Comparison of ENCODE assay signal across 23 mouse cellular contexts in the genomic region with DNA sequence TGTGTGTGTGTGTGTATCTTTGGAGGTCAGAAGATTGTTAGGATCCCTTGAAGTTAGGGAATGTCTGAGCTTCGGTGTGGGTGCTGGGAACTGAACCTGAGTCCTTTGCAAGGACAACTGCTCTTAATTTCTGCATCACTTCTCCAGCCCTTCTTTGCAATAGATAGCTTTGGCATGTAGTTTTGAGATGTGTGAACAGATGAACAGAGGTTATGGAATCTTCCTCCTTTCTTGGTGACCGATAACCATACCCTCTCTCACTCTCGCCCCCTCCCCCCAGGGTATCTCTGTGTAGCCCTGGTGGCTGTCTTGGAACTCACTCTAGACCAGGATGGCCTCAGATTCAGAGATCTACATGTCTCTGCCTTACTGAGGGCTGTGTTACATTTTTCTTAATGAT. TPM values are rescaled to one million over a fixed set of nuclear protein-coding genes. Genes with fewer than 3 reads are reported as not detected.
A peak's percentile ranks its signal among the peaks of the same experiment; 100 is the strongest.
DNase-seq lines count a peak whose midpoint lies in the region; ATAC-seq and TF ChIP-seq lines count a peak whose summit lies in the region.
"Had no signal": no experiment of that assay in that cellular context is flagged by ENCODE, and none has a peak within 500 bp of the region (broad histone marks: within the 10 kb centered on the region; RNA-seq: fewer than 3 reads in every experiment).

No protein-coding gene starts in this region.

- H3K79me2 ChIP-seq in MEL (ENCODE audit: control insufficient read depth, insufficient read depth, low read length, poor library complexity), result peaks cover 91% of the 10 kb centered on the region

- 96% methylated on average over 3 of the region's 3 CpGs for WGBS in midbrain, embryonic 15.5 days

- intact Hi-C loops in gastrocnemius, adult 2 months (cut with DNase I), result no loop called here
- intact Hi-C loops in heart, postnatal 25 days (cut with DNase I), result no loop called here

- peak; percentile 11 to 13; a peak in 1 of 4 replicates for TF ChIP-seq EP300 in MEL (IDR thresholded peaks at IDR 0.05; ENCODE audit: low read depth in 1 of 2, low read length in 2 of 2)

- no peak for TF ChIP-seq RAD21 in MEL (IDR thresholded peaks at IDR 0.05; ENCODE audit: low read depth, low read length)

- no peak for ATAC-seq in midbrain, embryonic 15.5 days (replicated peaks)
- ATAC-seq: activated CD4-positive, CD25-positive, alpha-beta regulatory T cell, adult 4 months; CD4-positive, CD25-positive, alpha-beta regulatory T cell, adult 4 months; Patski had no signal

- H3K27me3 ChIP-seq in E14TG2a.4 (ENCODE audit: insufficient read depth, low read length) (no peaks in the 10 kb centered on the region), MEL (ENCODE audit: control insufficient read depth in 1 of 2, insufficient read depth in 2 of 2, low read length in 2 of 2) (no peaks in the 10 kb centered on the region)
- H3K27me3 ChIP-seq in midbrain, embryonic 15.5 days (replicated peaks), result no peaks in the 10 kb centered on the region
- H3K27me3 ChIP-seq: CH12.LX, Patski had no signal

- no peak overlapping the region for H3K4me3 ChIP-seq in gastrocnemius, adult 2 months
- H3K4me3 ChIP-seq in E14TG2a.4 (replicated peaks; ENCODE audit: low read length), result 0 out of 2 replicates have a peak overlapping the region, but pooled peaks have one; percentile 11
- no peak overlapping the region for H3K4me3 ChIP-seq in MEL (ENCODE audit: control insufficient read depth in 1 of 2, insufficient read depth in 1 of 2, low read depth in 2 of 2, low read length in 2 of 2)
- no peak overlapping the region for H3K4me3 ChIP-seq in midbrain, embryonic 15.5 days

- H3K9me3 ChIP-seq in E14TG2a.4 (ENCODE audit: low read length) (no peaks in the 10 kb centered on the region), MEL (replicated peaks; ENCODE audit: insufficient read depth, low read length) (no peaks in the 10 kb centered on the region)
- no peaks in the 10 kb centered on the region for H3K9me3 ChIP-seq in midbrain, embryonic 15.5 days
- H3K9me3 ChIP-seq: G1E had no signal

- DNase-seq in gastrocnemius, adult 2 months, result no peak
- no peak for DNase-seq in gastrocnemius, postnatal 4 days (ENCODE audit: low spot score in 2 of 2)
- DNase-seq in MEL (ENCODE audit: low read depth, low spot score), result peak; percentile 47
- DNase-seq in heart, postnatal 25 days (ENCODE audit: low spot score), result no peak
- DNase-seq: adrenal gland, adult 2 months; adrenal gland, adult 8-10 months; adrenal gland, postnatal 10 days; adrenal gland, postnatal 14 days; adrenal gland, postnatal 25 days; adrenal gland, postnatal 36 days; B cell, adult 2 months; cerebellum, adult 11 months; cerebellum, adult 11-12 months; cerebellum, adult 18-20 months; cerebellum, adult 2 months; cerebellum, adult 8-10 months had no signal

- no peak for TF ChIP-seq POLR2A in MEL (IDR thresholded peaks at IDR 0.05; ENCODE audit: control insufficient read depth in 1 of 2, insufficient read depth in 1 of 2, low read depth in 1 of 2, low read length in 2 of 2, poor library complexity in 1 of 2)

- H3K4me1 ChIP-seq in E14TG2a.4 (replicated peaks; ENCODE audit: low read depth, low read length), result peaks cover 94% of the 10 kb centered on the region
- H3K4me1 ChIP-seq in MEL (ENCODE audit: control insufficient read depth in 1 of 2, insufficient read depth in 2 of 2, low read length in 2 of 2), result peaks cover 33 to 38% of the 10 kb centered on the region in 2 experiments
- H3K4me1 ChIP-seq in midbrain, embryonic 15.5 days, result peaks cover 48% of the 10 kb centered on the region

- TF ChIP-seq CTCF in gastrocnemius, adult 2 months (IDR thresholded peaks at IDR 0.05), result no peak
- TF ChIP-seq CTCF in E14TG2a.4 (conservative IDR thresholded peaks at IDR 0.05; ENCODE audit: low read length) (no peak), MEL (IDR thresholded peaks at IDR 0.05 in 2 of 3, conservative IDR thresholded peaks at IDR 0.05 in 1 of 3; ENCODE audit: control insufficient read depth in 1 of 3, insufficient read depth in 1 of 3, low read depth in 2 of 3, low read length in 3 of 3, poor library complexity in 1 of 3, severe bottlenecking in 1 of 3) (no peak)

- peak overlapping the region; percentile 66 for H3K27ac ChIP-seq in gastrocnemius, adult 2 months
- H3K27ac ChIP-seq in MEL (ENCODE audit: control insufficient read depth, low read depth, low read length), result no peak overlapping the region
- no peak overlapping the region for H3K27ac ChIP-seq in midbrain, embryonic 15.5 days

- H3K36me3 ChIP-seq in E14TG2a.4 (ENCODE audit: insufficient read depth, low read length) (peaks cover 83% of the 10 kb centered on the region), MEL (ENCODE audit: control insufficient read depth in 1 of 2, insufficient read depth in 2 of 2, low read length in 2 of 2) (peaks cover 29 to 77% of the 10 kb centered on the region in 2 experiments)
- H3K36me3 ChIP-seq in midbrain, embryonic 15.5 days (replicated peaks), result 0 out of 2 replicates have a peak, but pooled peaks cover 3% of the 10 kb centered on the region

- no peak overlapping the region for H3K9ac ChIP-seq in MEL (ENCODE audit: control insufficient read depth, low read depth, low read length, poor library complexity, severe bottlenecking)
- no peak overlapping the region for H3K9ac ChIP-seq in midbrain, embryonic 15.5 days

- no peak overlapping the region for H3K4me2 ChIP-seq in midbrain, embryonic 15.5 days

TF ChIP-seq in MEL, 35 proteins besides CTCF, POLR2A, EP300 and RAD21:
- no peak for TF ChIP-seq ZC3H11A (IDR thresholded peaks at IDR 0.05; ENCODE audit: low read depth, low read length)
- peak; percentile 71 for TF ChIP-seq MAZ (IDR thresholded peaks at IDR 0.05; ENCODE audit: low read depth, low read length)
- TF ChIP-seq SIN3A (IDR thresholded peaks at IDR 0.05; ENCODE audit: low read length), result peak; percentile 37
- TF ChIP-seq POLR2AphosphoS5 (IDR thresholded peaks at IDR 0.05; ENCODE audit: borderline replicate concordance, low read depth, low read length), result no peak
- 0 out of 2 replicates have a peak, but pooled peaks have one; percentile 43 for TF ChIP-seq POLR2AphosphoS2 (IDR thresholded peaks at IDR 0.05; ENCODE audit: low read length)
- TF ChIP-seq GATA1 (IDR thresholded peaks at IDR 0.05; ENCODE audit: low read depth, low read length), result peak; percentile 40; the same call in 1 of the 2 replicates
- 0 out of 2 replicates have a peak, but pooled peaks have one; percentile 24 for TF ChIP-seq BHLHE40 (IDR thresholded peaks at IDR 0.05; ENCODE audit: borderline replicate concordance, low read depth, low read length)
- TF ChIP-seq CHD1 (IDR thresholded peaks at IDR 0.05; ENCODE audit: low read depth, low read length), result 0 out of 2 replicates have a peak, but pooled peaks have one; percentile 67
- 0 out of 4 replicates have a peak, but pooled peaks of 1 of the 2 experiments have one; percentile 2 for TF ChIP-seq USF2 (IDR thresholded peaks at IDR 0.05; ENCODE audit: borderline replicate concordance in 1 of 2, insufficient read depth in 1 of 2, low read depth in 1 of 2, low read length in 2 of 2)
- TF ChIP-seq ETS1 (IDR thresholded peaks at IDR 0.05; ENCODE audit: low read depth, low read length), result 0 out of 2 replicates have a peak, but pooled peaks have one; percentile 13
- TF ChIP-seq ELF1 (IDR thresholded peaks at IDR 0.05; ENCODE audit: low read depth, low read length), result 0 out of 2 replicates have a peak, but pooled peaks have one; percentile 16
- no peak for TF ChIP-seq MEF2A (IDR thresholded peaks at IDR 0.05; ENCODE audit: extremely low read depth, insufficient replicate concordance, low read depth, low read length, poor library complexity, severe bottlenecking)

RNA-seq across cellular contexts. Expression of a gene that starts 12.1 kb away (rescaled TPM):
- 100 to 1,000 TPM; 545 to 577 TPM for total RNA-seq in gastrocnemius, adult 2 months (2021)
- 100 to 1,000 TPM; 749 to 818 TPM for total RNA-seq in gastrocnemius, postnatal 4 days (2021)
- total RNA-seq in MEL (2012; rRNA removed), result 303 and 356 TPM in 2 replicates
- 100 to 1,000 TPM; 755 to 855 TPM for polyA plus RNA-seq in MEL (2012; ENCODE audit: insufficient read depth in 1 of 2, insufficient read length in 2 of 2, low read depth in 1 of 2, low replicate concordance in 2 of 2, missing spikeins in 1 of 2)
- 1,262 and 1,349 TPM in 2 replicates for polyA plus RNA-seq in midbrain, embryonic 15.5 days (2015; fragmentation: Nextera tagmentation; extraction: Ambion mirVana)
- total RNA-seq in heart, postnatal 25 days (2021), result 100 to 1,000 TPM; 555 to 568 TPM

RNA-seq across cellular contexts. Expression of a gene that starts 51.1 kb away (rescaled TPM):
- total RNA-seq in gastrocnemius, adult 2 months (2021), result 1 to 10 TPM; 1.0 to 1.4 TPM
- 1 to 10 TPM; 1.1 to 1.6 TPM for total RNA-seq in gastrocnemius, postnatal 4 days (2021)
- not detected in 2 replicates for total RNA-seq in MEL (2012; rRNA removed)
- polyA plus RNA-seq in MEL (2012; ENCODE audit: insufficient read depth in 1 of 2, insufficient read length in 2 of 2, low read depth in 1 of 2, low replicate concordance in 2 of 2, missing spikeins in 1 of 2), result not detected
- 3.7 and 4.3 TPM in 2 replicates for polyA plus RNA-seq in midbrain, embryonic 15.5 days (2015; fragmentation: Nextera tagmentation; extraction: Ambion mirVana)
- under 1 TPM; 0.14 to 0.42 TPM for total RNA-seq in heart, postnatal 25 days (2021)
- total RNA-seq: CH12.LX, G1E had no signal
- polyA plus RNA-seq: activated CD4-positive, CD25-positive, alpha-beta regulatory T cell, adult 4 months; CD4-positive, CD25-positive, alpha-beta regulatory T cell, adult 4 months; G1E had no signal
